Mouse (Mus musculus) ovary, adult 18-20 months (tissue): ENCODE data around the gene Hs3st3a1.

Source experiments
- DNase-seq: peaks from one replicate; pipeline ENCODE4 v3.0.0; 2022; ENCODE audit warnings: low spot score, mixed read lengths

Gene Hs3st3a1

DNA sequence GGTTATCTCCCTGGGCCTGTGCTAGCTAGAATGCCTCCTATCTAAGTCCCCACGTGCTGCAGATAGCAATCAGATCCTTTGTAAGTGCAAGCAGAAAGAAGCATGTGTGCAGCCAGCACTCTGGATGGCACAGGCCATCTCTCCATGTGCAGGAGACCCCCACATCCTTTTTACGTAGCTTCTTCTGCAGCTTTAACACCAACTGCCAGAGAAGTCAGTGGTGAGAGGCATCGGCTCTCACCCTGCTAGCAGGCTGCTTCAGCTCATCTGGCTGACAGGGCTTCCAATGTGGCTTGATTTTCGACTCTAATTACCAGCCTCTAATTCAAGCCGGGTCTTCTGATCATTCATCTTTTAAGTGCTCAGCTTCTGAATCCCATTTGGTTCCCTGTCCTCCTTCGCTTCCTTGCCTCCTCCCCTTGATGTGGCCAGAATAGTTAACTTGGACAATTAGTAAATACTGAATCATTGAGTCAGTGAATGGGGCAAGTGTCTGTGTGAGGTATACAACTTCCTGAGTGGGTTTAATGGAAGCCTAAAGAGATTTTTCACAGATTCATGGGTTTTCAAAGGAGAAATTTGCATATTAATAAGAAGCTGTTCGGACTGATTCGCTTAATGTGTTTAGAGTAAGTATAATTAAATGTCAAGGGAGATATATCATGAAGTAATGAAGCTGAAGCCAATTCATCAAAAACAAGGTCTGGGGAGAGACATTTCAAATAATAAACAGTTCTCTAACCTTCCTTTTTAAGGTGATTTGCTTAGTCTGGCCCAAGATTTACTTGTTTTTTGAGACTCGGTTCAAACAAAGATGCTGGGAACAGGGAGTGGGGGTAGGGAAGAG is 54.7 kb downstream of the Hs3st3a1 start:
- no peak for DNase-seq

DNA sequence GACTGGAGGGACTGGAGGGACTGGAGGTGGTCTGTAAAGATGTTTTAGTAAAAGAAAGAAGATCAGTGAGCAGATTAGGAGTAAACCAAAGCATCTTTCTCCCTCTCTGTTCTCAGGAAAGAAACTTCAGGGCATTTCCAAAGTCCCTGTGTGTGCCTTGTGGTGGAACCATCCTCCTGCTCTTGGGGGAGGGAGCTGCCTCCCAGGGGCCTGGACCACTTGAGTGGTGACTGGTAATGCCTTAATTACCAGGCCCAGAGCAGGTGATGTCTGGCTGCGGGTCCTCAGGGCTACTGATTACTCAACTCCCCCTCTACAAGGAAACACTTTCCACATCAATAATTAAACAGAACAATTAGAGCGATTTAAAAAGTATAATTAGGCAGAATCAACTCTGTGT is 59.3 kb downstream of the Hs3st3a1 start:
- no peak for DNase-seq

DNA sequence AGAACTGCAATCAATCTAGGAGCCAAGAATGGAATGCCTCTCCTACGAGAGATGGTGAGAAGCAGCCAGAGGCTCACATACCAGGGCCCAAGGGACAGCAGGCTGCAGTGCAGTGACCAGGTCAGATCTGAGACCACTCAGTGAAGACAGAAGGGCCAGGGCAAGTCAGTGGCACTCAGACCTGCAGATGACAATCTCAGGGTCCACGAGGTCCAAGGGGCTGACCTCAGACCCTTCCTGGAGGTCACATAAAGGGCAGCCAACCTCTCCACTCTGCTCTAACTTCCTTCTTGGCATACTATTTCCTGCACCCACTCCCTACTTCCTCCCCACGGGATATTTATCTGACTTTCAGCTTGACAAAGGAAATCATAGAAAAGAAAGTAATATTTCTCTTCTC is 60.8 kb downstream of the Hs3st3a1 start:
- no peak for DNase-seq

GRCm38 (mm10) chr11:64496677-64497076 is 61.5 kb downstream of the Hs3st3a1 start:
- DNase-seq, result no peak

- DNase-seq, result no peak
These were observed 65.5 kb downstream of the Hs3st3a1 start for GRCm38 (mm10) chr11:64500536-64501112.

GRCm38 (mm10) chr11:64503040-64503439 is 67.9 kb downstream of the Hs3st3a1 start:
- DNase-seq, result no peak

DNA sequence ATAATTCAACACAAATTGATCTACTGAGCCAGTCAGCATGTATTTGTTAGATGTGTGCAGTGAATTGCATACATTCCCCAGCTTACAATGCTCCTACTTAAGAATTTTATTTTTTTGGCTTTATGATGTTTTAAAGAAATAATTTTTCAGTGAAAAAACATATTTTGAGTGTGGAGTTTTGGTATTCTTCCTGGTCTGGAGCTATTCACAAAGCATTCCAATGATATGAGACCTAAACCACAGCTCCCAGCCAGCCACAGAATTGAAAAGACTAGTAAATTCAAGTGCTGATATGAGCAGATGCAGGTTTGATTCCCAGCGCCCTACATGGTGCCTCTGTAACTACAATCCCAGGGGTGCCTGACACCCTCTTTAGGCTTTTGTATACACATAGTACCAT is 70.8 kb downstream of the Hs3st3a1 start:
- no peak for DNase-seq

GRCm38 (mm10) chr11:64507024-64507423 is 71.9 kb downstream of the Hs3st3a1 start:
- DNase-seq, result no peak

- DNase-seq, result no peak
These were observed 74.0 kb downstream of the Hs3st3a1 start for GRCm38 (mm10) chr11:64509106-64509505.

GRCm38 (mm10) chr11:64512301-64512700 is 77.2 kb downstream of the Hs3st3a1 start:
- no peak for DNase-seq

DNA sequence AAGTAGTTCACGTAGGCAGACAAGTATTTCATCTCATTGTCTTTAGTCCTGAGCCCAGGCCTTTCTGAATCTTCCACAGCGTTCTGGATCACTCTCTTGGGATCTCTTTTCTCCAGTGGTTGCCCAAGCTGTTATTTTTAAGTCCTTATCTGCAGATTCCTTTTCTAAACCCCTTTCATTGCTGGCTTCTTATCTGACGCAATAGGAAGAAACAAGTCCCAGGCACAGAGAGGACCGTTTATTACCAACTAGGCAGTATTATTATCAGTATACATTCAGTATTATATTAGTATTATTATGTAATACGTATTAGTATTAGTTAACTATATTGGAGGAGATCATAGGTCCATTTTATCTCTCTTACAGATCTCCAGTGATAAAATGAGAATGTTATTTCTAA is 78.3 kb downstream of the Hs3st3a1 start:
- DNase-seq, result no peak

GRCm38 (mm10) chr11:64516712-64517589 is 81.8 kb downstream of the Hs3st3a1 start:
- no peak for DNase-seq

DNA sequence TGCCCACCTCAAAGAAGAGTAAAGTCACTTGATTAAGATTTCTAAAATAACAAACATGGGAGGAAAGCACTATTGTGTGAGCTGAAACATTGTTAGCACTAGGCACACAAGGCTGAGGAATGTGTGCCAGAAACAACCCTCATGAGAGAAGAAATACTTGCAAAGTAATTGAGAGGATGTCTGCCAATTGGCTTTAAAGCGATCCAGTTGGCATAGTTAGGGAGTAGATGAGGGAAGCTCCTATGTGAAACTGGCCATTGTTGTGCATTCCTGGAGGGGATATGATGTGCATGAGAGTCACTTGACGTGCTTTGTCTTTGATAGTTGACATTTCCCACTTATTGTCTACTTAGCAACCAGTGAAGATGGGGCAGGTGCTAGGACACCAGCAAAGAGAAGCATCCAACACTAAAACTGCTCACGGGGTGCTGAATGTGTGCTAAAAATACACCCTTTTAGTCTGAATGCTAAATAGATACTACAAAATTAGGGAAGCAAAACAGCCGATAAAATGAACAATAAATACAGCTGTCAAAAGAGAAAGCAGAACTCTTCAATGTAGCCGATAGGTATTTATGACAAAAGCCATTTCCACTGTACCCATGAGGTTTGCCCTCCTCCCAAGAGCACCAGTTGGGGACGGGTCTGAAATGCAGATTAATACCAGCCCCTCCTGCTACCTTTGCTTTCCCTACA is 83.2 kb downstream of the Hs3st3a1 start:
- DNase-seq, result no peak

DNA sequence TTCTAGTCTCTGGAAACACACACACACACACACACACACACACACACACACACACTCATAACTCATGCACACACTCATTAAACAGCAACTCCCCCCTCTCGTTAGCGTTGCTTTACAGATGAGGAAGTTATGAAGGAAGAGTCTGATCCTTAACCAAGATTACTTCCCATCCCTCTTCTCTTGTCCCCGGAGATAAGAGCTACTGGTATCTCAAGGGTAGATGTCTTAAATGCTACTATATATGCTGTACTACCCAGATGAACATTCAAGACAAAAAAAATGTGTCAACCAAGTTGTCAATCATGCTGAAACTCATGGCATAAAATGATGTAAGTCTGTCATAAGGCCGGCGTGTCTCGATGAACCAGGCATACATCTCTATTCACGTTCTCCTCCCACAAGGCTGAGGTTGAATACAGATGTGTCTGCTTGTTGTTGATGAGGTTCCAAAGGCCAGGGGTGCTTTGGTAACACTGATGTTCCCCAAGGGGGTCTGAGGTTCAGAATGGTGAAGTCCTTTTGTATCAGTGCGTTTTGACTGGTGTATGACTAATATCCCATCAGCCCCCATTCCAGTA is 89.0 kb downstream of the Hs3st3a1 start:
- DNase-seq, result no peak

GRCm38 (mm10) chr11:64537230-64537629 is 102.1 kb downstream of the Hs3st3a1 start:
- DNase-seq, result peak; percentile 7

GRCm38 (mm10) chr11:64541866-64542265 is 106.7 kb downstream of the Hs3st3a1 start:
- DNase-seq, result no peak

GRCm38 (mm10) chr11:64542335-64542734 is 107.2 kb downstream of the Hs3st3a1 start:
- DNase-seq, result no peak

GRCm38 (mm10) chr11:64543181-64543641 is 108.1 kb downstream of the Hs3st3a1 start:
- no peak for DNase-seq

DNA sequence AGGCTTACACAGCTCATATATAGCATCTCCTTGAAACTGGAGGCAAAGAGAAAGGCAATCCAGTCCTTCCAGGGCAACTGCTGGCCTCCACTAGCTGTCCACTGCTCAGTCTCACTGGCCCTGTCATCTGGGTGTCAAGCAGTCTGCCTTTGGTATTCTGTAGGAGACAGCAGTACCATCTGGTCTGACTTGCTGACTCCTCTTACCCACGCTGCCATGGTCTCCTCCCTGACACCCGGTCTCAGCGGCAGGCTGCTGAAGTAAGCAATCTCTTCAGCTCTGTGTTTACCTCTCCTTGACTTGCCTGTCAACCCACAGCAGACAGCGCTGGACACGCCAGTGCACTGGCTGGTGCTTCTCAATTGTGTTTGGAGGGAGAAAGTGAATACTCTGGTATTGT is 109.1 kb downstream of the Hs3st3a1 start:
- no peak for DNase-seq

DNA sequence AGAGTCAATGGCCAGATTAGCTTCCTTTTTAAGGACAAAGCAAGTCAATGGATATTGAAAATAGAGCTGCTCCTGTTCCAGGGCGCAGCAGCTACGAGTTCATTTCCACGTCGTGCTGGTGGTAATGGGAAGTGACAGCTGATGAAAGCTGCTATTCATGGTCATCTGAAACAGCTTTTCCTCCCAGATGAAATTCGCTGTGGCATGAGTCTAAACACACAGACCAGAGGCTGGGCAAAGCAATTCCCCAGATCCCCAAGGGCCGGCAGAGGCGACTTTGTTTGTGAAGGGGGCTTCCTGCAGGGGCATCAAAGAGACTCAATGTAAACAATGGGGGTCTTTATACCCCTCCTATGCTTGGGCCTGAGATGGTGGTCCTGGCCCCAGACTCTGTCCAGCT is 114.2 kb downstream of the Hs3st3a1 start:
- no peak for DNase-seq

GRCm38 (mm10) chr11:64549955-64550354 is 114.8 kb downstream of the Hs3st3a1 start:
- no peak for DNase-seq

DNA sequence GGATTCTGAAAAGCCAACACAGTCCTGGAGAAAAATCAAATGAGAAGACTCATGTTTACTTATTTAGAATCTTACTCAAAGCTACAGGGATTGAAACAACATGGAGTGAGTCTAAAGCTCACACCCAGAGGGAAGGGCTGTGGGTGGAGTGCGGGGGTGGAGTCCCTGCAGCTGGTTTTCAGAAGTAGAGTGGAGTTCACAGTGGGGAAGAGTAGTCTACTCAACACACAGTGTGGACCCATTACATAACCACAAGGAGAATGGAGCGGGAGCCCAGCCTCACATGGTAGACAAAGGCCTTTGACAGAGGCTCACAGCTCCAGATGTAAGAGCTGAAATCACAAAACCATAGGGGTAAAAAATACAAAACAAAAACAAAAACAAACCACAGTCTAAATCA is 123.2 kb downstream of the Hs3st3a1 start:
- DNase-seq, result no peak
